ENCODE assay signal across 9 mouse cellular contexts in genomic region chr11:80613534-80613933, GRCm38 (mm10).
A peak's percentile ranks its signal among the peaks of the same experiment; 100 is the strongest.
DNase-seq lines count a peak whose midpoint lies in the region; ATAC-seq lines count a peak whose summit lies in the region.
"Had no signal": no experiment of that assay in that cellular context is flagged by ENCODE, and none has a peak within 500 bp of the region (broad histone marks: within the 10 kb centered on the region; RNA-seq: fewer than 3 reads in every experiment).

No protein-coding gene starts in this region.

- no peaks in the 10 kb centered on the region for H3K9me3 ChIP-seq in neural tube, embryonic 15.5 days (replicated peaks)
- no peaks in the 10 kb centered on the region for H3K9me3 ChIP-seq in neural tube, embryonic 11.5 days (ENCODE audit: control insufficient read depth, low read length)
- H3K9me3 ChIP-seq: heart, embryonic 13.5 days had no signal

- WGBS in neural tube, embryonic 15.5 days = 30% methylated on average over 6 of the region's 6 CpGs
- WGBS in neural tube, embryonic 11.5 days = 18% methylated on average over 6 of the region's 6 CpGs

- no peak overlapping the region for H3K4me2 ChIP-seq in neural tube, embryonic 15.5 days
- H3K4me2 ChIP-seq in neural tube, embryonic 11.5 days (ENCODE audit: low read depth) = no peak overlapping the region
- H3K4me2 ChIP-seq: heart, embryonic 13.5 days had no signal

- no peak overlapping the region for H3K4me3 ChIP-seq in neural tube, embryonic 15.5 days (replicated peaks)
- no peak overlapping the region for H3K4me3 ChIP-seq in neural tube, embryonic 11.5 days (ENCODE audit: low read depth, low read length)
- H3K4me3 ChIP-seq: heart, embryonic 13.5 days had no signal

- H3K36me3 ChIP-seq in neural tube, embryonic 15.5 days = no peaks in the 10 kb centered on the region
- H3K36me3 ChIP-seq in neural tube, embryonic 11.5 days (ENCODE audit: control insufficient read depth, insufficient read depth, low read length) = no peaks in the 10 kb centered on the region
- H3K36me3 ChIP-seq: heart, embryonic 13.5 days had no signal

- H3K4me1 ChIP-seq in neural tube, embryonic 15.5 days = 0 out of 2 replicates have a peak, but pooled peaks cover 11% of the 10 kb centered on the region
- no peaks in the 10 kb centered on the region for H3K4me1 ChIP-seq in neural tube, embryonic 11.5 days (ENCODE audit: control insufficient read depth, insufficient read depth, low read length)
- H3K4me1 ChIP-seq: heart, embryonic 13.5 days had no signal

- no peak overlapping the region for H3K9ac ChIP-seq in neural tube, embryonic 15.5 days (replicated peaks)
- no peak overlapping the region for H3K9ac ChIP-seq in neural tube, embryonic 11.5 days (ENCODE audit: low read length)
- H3K9ac ChIP-seq: heart, embryonic 13.5 days had no signal

- no peak for ATAC-seq in neural tube, embryonic 15.5 days (ENCODE audit: low FRiP score)
- ATAC-seq in neural tube, embryonic 11.5 days (ENCODE audit: insufficient read depth, low FRiP score, low TSS enrichment) = no peak
- no peak; the same call in 1 of the 2 replicates for ATAC-seq in erythroblast, adult 5-6 weeks (replicated peaks; ENCODE audit: low FRiP score, poor library complexity, severe bottlenecking)

- intact Hi-C loops in heart, postnatal 10 days (cut with DNase I) = no loop called here
- intact Hi-C loops in heart, postnatal 25 days (cut with DNase I) = no loop called here

- peak; percentile 51 to 62 for DNase-seq in heart, postnatal 10 days
- DNase-seq in heart, postnatal 25 days (ENCODE audit: low spot score) = no peak
- peak; percentile 71 for DNase-seq in neural tube, embryonic 10.5 days (ENCODE audit: extremely low spot score, low spot score)
- DNase-seq in embryo, embryonic 10.5 days (ENCODE audit: low spot score) = peak; percentile 72
- DNase-seq in neural tube, embryonic 11.5 days (ENCODE audit: low spot score) = peak; percentile 55
- no peak for DNase-seq in spleen, postnatal 36 days (ENCODE audit: low spot score in 2 of 2)

- H3K27me3 ChIP-seq in neural tube, embryonic 15.5 days (replicated peaks) = no peaks in the 10 kb centered on the region
- H3K27me3 ChIP-seq in neural tube, embryonic 11.5 days (ENCODE audit: control insufficient read depth, insufficient read depth, low read length) = no peaks in the 10 kb centered on the region
- H3K27me3 ChIP-seq: heart, embryonic 13.5 days had no signal

- no peak overlapping the region for H3K27ac ChIP-seq in neural tube, embryonic 15.5 days (replicated peaks)
- H3K27ac ChIP-seq in neural tube, embryonic 11.5 days (ENCODE audit: low read depth, low read length) = no peak overlapping the region
- H3K27ac ChIP-seq: heart, embryonic 13.5 days had no signal

Comparison
In these comparisons a context has a peak if more than half of its experiments do, and no peak if none do; other contexts are left out.
1. DNase-seq: peak in heart, postnatal 10 days (2 of 2), neural tube, embryonic 10.5 days (single experiment), embryo, embryonic 10.5 days (single experiment) and neural tube, embryonic 11.5 days (single experiment); none in heart, postnatal 25 days (single experiment) and spleen, postnatal 36 days (0 of 2).